Mouse (Mus musculus) embryonic facial prominence, embryonic 13.5 days (tissue): ENCODE measurements around the gene Gstm7. TPM values are rescaled to one million over a fixed set of nuclear protein-coding genes. Genes with fewer than 3 reads are reported as not detected.
"Not testable (repeated sequence)": the region's sequence is repeated elsewhere in the genome, so short reads cannot be mapped to it uniquely, and the experiment has no call there.

Experiments used
- ATAC-seq: fragments of 200-750 bp; cut with Nextera tagmentation; 2 replicates; pipeline ENCODE4 v1.8.0; 2017; ENCODE audit warnings: low read depth; ENCODE audit not compliant: insufficient number of reproducible peaks, insufficient read depth, low FRiP score, low TSS enrichment
- H3K27ac ChIP-seq: fragments of 300-500 bp; sonication (generic); 2 replicates; pipeline ENCODE4 v1.5.1; 2015; ENCODE audit warnings: moderate library complexity, mild to moderate bottlenecking, inconsistent platforms
- H3K27me3 ChIP-seq: fragments of 300-500 bp; sonication (generic); 2 replicates; pipeline ENCODE4 v1.6.1; 2015; ENCODE audit warnings: mild to moderate bottlenecking, inconsistent platforms
- H3K36me3 ChIP-seq: fragments of 300-500 bp; sonication (generic); 2 replicates; pipeline ENCODE4 v1.6.1; 2015; ENCODE audit warnings: mild to moderate bottlenecking, inconsistent platforms
- H3K4me1 ChIP-seq: fragments of 300-500 bp; sonication (generic); 2 replicates; pipeline ENCODE4 v1.6.1; 2015; ENCODE audit warnings: inconsistent platforms
- H3K4me2 ChIP-seq: fragments of 300-500 bp; sonication (generic); 2 replicates; pipeline ENCODE4 v1.6.1; 2015; ENCODE audit warnings: moderate library complexity, mild to moderate bottlenecking, inconsistent platforms
- H3K4me3 ChIP-seq: fragments of 300-500 bp; sonication (generic); 2 replicates; pipeline ENCODE4 v1.5.1; 2015; ENCODE audit warnings: mild to moderate bottlenecking, inconsistent platforms
- H3K9ac ChIP-seq: fragments of 300-500 bp; sonication (generic); 2 replicates; pipeline ENCODE4 v1.6.1; 2015; ENCODE audit warnings: mild to moderate bottlenecking, inconsistent platforms
- H3K9me3 ChIP-seq: fragments of 300-500 bp; sonication (generic); 2 replicates; pipeline ENCODE4 v1.6.1; 2016; ENCODE audit warnings: inconsistent platforms
- WGBS: fragments of 180-500 bp; shearing (Covaris S2); methylation state at CpG from one replicate; pipeline ENCODE4 v1.1.7; 2015; ENCODE audit warnings: mixed read lengths; 5-methylcytosine and 5-hydroxymethylcytosine counted together
- polyA plus RNA-seq: library from polyadenylated mRNA; unstranded; fragments of >200 nt; fragmentation: Nextera tagmentation; extraction: Ambion mirVana; gene quantifications from 2 replicates; pipeline ENCODE4 v1.2.1, GENCODE M21; 2015

Gstm7 gene
- polyA plus RNA-seq, 1 experiment from 2014 or later = 30.6 TPM

- no peak overlapping the region for H3K4me3 ChIP-seq
- no peak overlapping the region for H3K9ac ChIP-seq
- no peaks in the 10 kb centered on the region for H3K36me3 ChIP-seq
- ATAC-seq = no peak
- no peaks in the 10 kb centered on the region for H3K27me3 ChIP-seq
- WGBS = 93% methylated on average over 5 of the region's 5 CpGs
- 0 out of 2 replicates have a peak, but pooled peaks cover 3% of the 10 kb centered on the region for H3K4me1 ChIP-seq
- no peaks in the 10 kb centered on the region for H3K9me3 ChIP-seq
- H3K27ac ChIP-seq = no peak overlapping the region
- no peak overlapping the region for H3K4me2 ChIP-seq
These were observed 22.3 kb upstream of the Gstm7 start for GRCm38 (mm10) chr3:107953906-107954305.

GRCm38 (mm10) chr3:107953328-107953755 is 21.7 kb upstream of the Gstm7 start:
- Histone ChIP-seq H3K36me3 (no peaks in the 10 kb centered on the region), H3K4me1 (0 out of 2 replicates have a peak, but pooled peaks cover 3% of the 10 kb centered on the region), H3K27ac (no peak overlapping the region), H3K4me2 (no peak overlapping the region), H3K9ac (no peak overlapping the region), H3K9me3 (no peaks in the 10 kb centered on the region), H3K4me3 (no peak overlapping the region), H3K27me3 (no peaks in the 10 kb centered on the region)
- no peak for ATAC-seq
- 18% methylated on average over 6 of the region's 6 CpGs for WGBS

- H3K4me3 ChIP-seq = no peak overlapping the region
- no peaks in the 10 kb centered on the region for H3K4me1 ChIP-seq
- no peaks in the 10 kb centered on the region for H3K9me3 ChIP-seq
- ATAC-seq = no peak
- H3K9ac ChIP-seq = no peak overlapping the region
- no peak overlapping the region for H3K27ac ChIP-seq
- no peaks in the 10 kb centered on the region for H3K36me3 ChIP-seq
- H3K4me2 ChIP-seq = no peak overlapping the region
- 86% methylated on average over 11 of the region's 11 CpGs for WGBS
- no peaks in the 10 kb centered on the region for H3K27me3 ChIP-seq
These were observed 18.9 kb upstream of the Gstm7 start for GRCm38 (mm10) chr3:107950531-107950930.

GRCm38 (mm10) chr3:107949461-107949860 is 17.8 kb upstream of the Gstm7 start:
- not testable (repeated sequence) for H3K9ac ChIP-seq, ATAC-seq, H3K27me3 ChIP-seq, H3K9me3 ChIP-seq, H3K27ac ChIP-seq, H3K4me3 ChIP-seq, H3K36me3 ChIP-seq, H3K4me2 ChIP-seq, H3K4me1 ChIP-seq
- WGBS = 88% methylated on average over 1 of the region's 1 CpGs

- Histone ChIP-seq H3K36me3 (no peaks in the 10 kb centered on the region), H3K4me1 (peaks cover 5% of the 10 kb centered on the region; the same call in 1 of the 2 replicates), H3K27ac (no peak overlapping the region), H3K27me3 (no peaks in the 10 kb centered on the region), H3K9me3 (no peaks in the 10 kb centered on the region), H3K4me2 (no peak overlapping the region), H3K9ac (no peak overlapping the region), H3K4me3 (no peak overlapping the region)
- ATAC-seq = no peak
- WGBS = 51% methylated on average over 4 of the region's 4 CpGs
These were observed 14.1 kb upstream of the Gstm7 start for GRCm38 (mm10) chr3:107945729-107946128.

GRCm38 (mm10) chr3:107943239-107943990 is 11.8 kb upstream of the Gstm7 start, which contains the start of gene Gstm6:
Gene Gstm6, minus strand, starts transcription at chr3:107943749.
- peak within 1 kb of the TSS; percentile 56 for H3K4me2 ChIP-seq
- peak; percentile 62; the same call in 1 of the 2 replicates for ATAC-seq
- peak within 1 kb of the TSS; percentile 34 for H3K4me3 ChIP-seq
- H3K9me3 ChIP-seq = no peaks in the 10 kb centered on the region
- peak within 1 kb of the TSS; percentile 58; the same call in 1 of the 2 replicates for H3K9ac ChIP-seq
- H3K27me3 ChIP-seq = no peaks in the 10 kb centered on the region
- no peak within 1 kb of the TSS for H3K27ac ChIP-seq
- 18% methylated on average over 20 of the region's 20 CpGs for WGBS
- H3K4me1 ChIP-seq = peaks cover 5% of the 10 kb centered on the region; the same call in 1 of the 2 replicates
- no peaks in the 10 kb centered on the region for H3K36me3 ChIP-seq

GRCm38 (mm10) chr3:107941261-107941660 is 9.6 kb upstream of the Gstm7 start:
- WGBS = 73% methylated on average over 4 of the region's 4 CpGs
- no peak overlapping the region for H3K4me2 ChIP-seq
- H3K27me3 ChIP-seq = no peaks in the 10 kb centered on the region
- H3K4me1 ChIP-seq = peaks cover 5% of the 10 kb centered on the region; the same call in 1 of the 2 replicates
- no peak for ATAC-seq
- no peak overlapping the region for H3K27ac ChIP-seq
- no peak overlapping the region for H3K4me3 ChIP-seq
- H3K9me3 ChIP-seq = no peaks in the 10 kb centered on the region
- H3K9ac ChIP-seq = no peak overlapping the region
- H3K36me3 ChIP-seq = no peaks in the 10 kb centered on the region

GRCm38 (mm10) chr3:107940524-107940923 is 8.9 kb upstream of the Gstm7 start:
- Histone ChIP-seq H3K27me3 (no peaks in the 10 kb centered on the region), H3K27ac (no peak overlapping the region), H3K4me3 (no peak overlapping the region), H3K36me3 (no peaks in the 10 kb centered on the region), H3K9me3 (no peaks in the 10 kb centered on the region), H3K9ac (no peak overlapping the region), H3K4me1 (peaks cover 5% of the 10 kb centered on the region; the same call in 1 of the 2 replicates), H3K4me2 (no peak overlapping the region)
- WGBS = 64% methylated on average over 7 of the region's 7 CpGs
- no peak for ATAC-seq

- H3K4me1 ChIP-seq = peaks cover 5% of the 10 kb centered on the region; the same call in 1 of the 2 replicates
- 86% methylated on average over 4 of the region's 4 CpGs for WGBS
- H3K27ac ChIP-seq = no peak overlapping the region
- no peak for ATAC-seq
- no peak overlapping the region for H3K9ac ChIP-seq
- no peaks in the 10 kb centered on the region for H3K36me3 ChIP-seq
- H3K27me3 ChIP-seq = no peaks in the 10 kb centered on the region
- H3K4me3 ChIP-seq = no peak overlapping the region
- H3K4me2 ChIP-seq = no peak overlapping the region
- no peaks in the 10 kb centered on the region for H3K9me3 ChIP-seq
These were observed 8.2 kb upstream of the Gstm7 start for GRCm38 (mm10) chr3:107939830-107940229.

- Histone ChIP-seq H3K9me3 (no peaks in the 10 kb centered on the region), H3K9ac (no peak overlapping the region), H3K4me3 (no peak overlapping the region), H3K4me1 (peaks cover 5% of the 10 kb centered on the region; the same call in 1 of the 2 replicates), H3K27me3 (no peaks in the 10 kb centered on the region), H3K27ac (no peak overlapping the region), H3K4me2 (no peak overlapping the region), H3K36me3 (no peaks in the 10 kb centered on the region)
- 49% methylated on average over 3 of the region's 3 CpGs for WGBS
- ATAC-seq = no peak
These were observed 7.8 kb upstream of the Gstm7 start for GRCm38 (mm10) chr3:107939403-107939802.

- no peaks in the 10 kb centered on the region for H3K27me3 ChIP-seq
- no peaks in the 10 kb centered on the region for H3K36me3 ChIP-seq
- H3K9ac ChIP-seq = no peak overlapping the region
- no peak overlapping the region for H3K4me2 ChIP-seq
- H3K9me3 ChIP-seq = no peaks in the 10 kb centered on the region
- ATAC-seq = no peak
- H3K27ac ChIP-seq = no peak overlapping the region
- 58% methylated on average over 3 of the region's 3 CpGs for WGBS
- no peak overlapping the region for H3K4me3 ChIP-seq
- H3K4me1 ChIP-seq = 0 out of 2 replicates have a peak, but pooled peaks cover 6% of the 10 kb centered on the region
These were observed 4.3 kb upstream of the Gstm7 start for GRCm38 (mm10) chr3:107935888-107936287.

- Histone ChIP-seq H3K9ac (no peak overlapping the region), H3K4me1 (0 out of 2 replicates have a peak, but pooled peaks cover 6% of the 10 kb centered on the region), H3K9me3 (no peaks in the 10 kb centered on the region), H3K36me3 (no peaks in the 10 kb centered on the region), H3K4me3 (no peak overlapping the region), H3K4me2 (no peak overlapping the region), H3K27ac (no peak overlapping the region), H3K27me3 (no peaks in the 10 kb centered on the region)
- WGBS = 84% methylated on average over 3 of the region's 3 CpGs
- no peak for ATAC-seq
These were observed 3.7 kb upstream of the Gstm7 start for GRCm38 (mm10) chr3:107935268-107935667.
